Mouse (Mus musculus) adrenal gland, postnatal 0 days (tissue): ENCODE data around the gene Tbc1d13. TPM values are rescaled to one million over a fixed set of nuclear protein-coding genes. Genes with fewer than 3 reads are reported as not detected.

Source experiments
- polyA plus RNA-seq: library from polyadenylated mRNA; unstranded; fragments of >200 nt; fragmentation: Nextera tagmentation; extraction: Ambion mirVana; gene quantifications from 2 replicates; pipeline ENCODE4 v1.2.1, GENCODE M21; 2015

Gene Tbc1d13
- 3.1 and 7.6 TPM in 2 replicates for polyA plus RNA-seq

DNA sequence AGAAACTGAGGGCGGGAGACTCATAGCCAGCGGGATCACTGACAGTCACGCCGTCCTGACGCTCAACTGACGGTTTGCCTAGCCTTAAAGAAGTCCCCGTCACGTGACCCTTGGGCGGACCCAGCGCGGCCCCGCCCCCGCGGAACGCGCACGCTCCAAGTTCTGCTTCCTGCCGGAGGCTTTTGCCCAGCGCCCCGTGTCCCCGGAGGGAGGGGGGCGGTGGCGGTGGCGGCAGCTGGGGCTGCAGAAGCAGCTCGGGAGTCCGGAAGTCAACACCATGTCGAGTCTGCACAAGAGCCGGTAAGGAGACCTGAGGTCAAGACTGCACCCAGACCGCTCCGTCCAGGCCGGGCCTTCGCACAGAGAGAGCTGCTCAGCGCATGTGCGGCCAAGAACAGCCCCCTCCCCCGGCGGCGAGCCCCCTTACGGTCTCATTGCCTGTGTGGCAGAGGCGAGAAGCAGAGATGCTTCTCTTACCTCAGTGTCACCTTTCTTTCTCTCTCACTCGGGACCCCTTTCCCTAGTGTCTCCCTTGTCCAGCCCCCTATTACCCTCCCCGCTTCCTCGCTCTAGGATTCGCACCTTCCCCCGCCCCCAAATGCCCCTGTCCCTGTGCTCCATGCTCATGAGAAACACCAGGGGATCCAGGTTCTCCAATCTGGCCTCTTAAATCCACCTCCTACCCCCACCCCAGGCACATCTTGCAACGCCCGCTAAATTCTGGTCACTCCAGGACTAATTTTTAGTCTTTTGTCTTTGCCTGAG, at the start of gene Tbc1d13:
Gene Tbc1d13 (plus strand): TSS at position 134 of the 765 bp plus-strand sequence.

DNA sequence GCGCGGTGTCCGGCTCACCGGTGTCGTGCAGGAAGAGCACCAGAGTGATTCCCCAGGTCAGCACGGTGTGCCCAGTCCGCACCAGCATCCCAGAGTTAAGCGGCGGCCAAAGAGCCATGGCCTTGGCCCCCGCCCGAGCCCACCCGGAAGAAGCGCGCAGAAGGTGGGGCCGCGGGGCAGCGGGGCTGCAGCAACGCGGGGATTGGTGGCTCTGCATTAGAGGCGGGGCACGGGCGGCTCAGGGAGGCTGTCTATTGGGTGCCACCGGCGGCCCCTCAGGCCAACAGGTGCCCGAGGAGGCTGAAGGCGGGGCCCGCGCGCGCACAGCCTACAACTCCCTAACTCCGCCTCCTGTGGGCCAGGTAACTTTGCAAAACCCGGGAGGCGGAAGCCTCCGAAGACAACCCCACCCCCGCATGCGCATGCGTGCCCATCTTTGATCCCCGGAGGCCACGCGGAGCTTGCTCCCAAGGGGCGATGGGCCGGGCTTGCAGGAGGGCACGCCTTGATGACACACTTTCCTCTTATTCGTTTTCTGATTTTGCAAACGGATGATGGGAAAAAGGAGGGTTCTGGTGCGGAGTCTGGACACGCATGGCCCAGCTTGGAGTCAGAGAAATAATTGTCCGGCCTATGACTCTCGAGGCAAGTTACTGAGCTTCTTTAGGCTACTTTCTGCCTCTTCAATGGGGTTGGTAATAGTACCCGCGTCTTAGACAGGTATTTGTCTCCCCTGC, 39.9 kb upstream of the Tbc1d13 start, which contains the start of gene Zdhhc12:
Gene Zdhhc12 (minus strand): TSS at position 178 of the 737 bp plus-strand sequence.

GRCm38 (mm10) chr2:30124472-30125274, 8.9 kb upstream of the Tbc1d13 start, which contains the start of gene Zer1:
Zer1 (minus strand) TSS chr2:30124585.

DNA sequence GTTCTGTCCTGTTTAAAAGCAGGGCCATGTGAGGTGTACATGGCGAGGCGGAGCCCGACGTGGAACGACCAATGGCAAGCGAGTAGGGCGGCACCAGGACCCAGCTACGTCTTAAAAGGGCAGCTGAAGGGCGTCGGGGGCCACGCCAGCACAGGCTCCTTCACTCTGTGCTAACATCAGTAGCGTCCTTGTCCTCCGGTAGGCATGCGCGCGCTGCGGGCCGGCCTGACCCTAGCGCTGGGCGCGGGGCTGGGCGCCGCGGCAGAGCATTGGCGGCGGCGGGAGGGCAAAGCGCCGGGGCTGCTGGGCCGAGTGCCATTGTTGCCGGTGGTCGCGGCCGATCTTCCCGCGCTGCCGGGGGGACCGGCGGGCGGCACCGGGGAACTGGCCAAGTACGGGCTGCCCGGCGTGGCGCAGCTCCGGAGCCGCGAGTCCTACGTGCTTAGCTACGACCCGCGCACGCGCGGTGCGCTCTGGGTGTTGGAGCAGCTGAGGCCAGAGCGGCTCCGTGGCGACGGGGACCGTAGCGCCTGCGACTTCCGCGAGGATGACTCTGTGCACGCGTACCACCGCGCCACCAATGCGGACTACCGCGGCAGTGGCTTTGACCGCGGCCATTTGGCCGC, 37.9 kb downstream of the Tbc1d13 start, which contains the start of gene Endog:
Gene Endog (plus strand): TSS at position 123 of the 626 bp plus-strand sequence.

DNA sequence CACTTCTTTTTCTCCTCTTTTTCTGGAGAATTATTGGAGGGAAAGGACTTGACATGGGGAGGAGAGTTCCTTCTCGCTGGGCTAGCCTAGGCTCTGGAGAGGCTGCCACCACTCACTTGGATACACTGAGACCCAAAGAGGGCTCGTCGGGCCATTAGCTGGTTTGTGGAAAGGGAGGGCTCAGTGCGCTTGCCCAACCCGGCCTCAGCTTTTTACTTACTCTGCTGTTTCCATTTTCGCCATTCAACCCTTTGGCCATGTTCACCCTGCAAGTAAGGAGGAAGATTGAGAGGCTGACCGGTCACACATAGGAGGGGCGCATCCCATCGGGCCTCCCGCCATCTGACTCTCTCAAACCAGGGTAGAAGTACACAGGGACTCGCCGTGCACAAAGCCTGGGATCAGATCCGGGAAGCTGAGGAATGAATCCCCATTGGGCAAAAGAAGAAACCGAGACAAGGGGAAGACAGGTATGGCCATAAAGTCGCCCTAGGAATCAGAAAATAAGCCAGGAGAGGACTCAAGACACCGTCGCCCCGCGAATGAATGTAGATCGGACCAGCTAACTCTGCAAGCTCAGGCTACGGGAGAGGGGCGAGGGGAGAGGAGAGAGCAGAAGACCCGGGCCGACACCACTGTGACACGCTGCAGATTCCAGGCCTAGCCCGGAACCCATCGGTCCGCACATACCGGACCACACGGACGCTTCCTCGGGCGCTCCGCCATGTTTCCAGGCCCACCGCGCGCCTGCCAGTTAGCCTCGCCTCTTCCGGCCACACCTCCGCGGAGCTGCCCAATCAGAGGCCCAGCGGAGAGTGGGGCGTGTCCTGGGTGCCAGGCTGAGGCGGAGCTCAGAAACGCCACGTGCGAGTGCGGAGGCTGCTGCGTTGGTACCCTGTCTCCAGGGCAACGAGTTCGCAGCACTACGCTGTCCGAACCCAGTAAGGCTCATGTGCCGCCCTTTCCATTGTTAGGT, 44.4 kb downstream of the Tbc1d13 start, which contains the start of gene Spout1:
Gene Spout1 (minus strand): TSS at position 760 of the 976 bp plus-strand sequence.

Other genes starting within 250 kb of the Tbc1d13 start
- 22.2 and 35.4 TPM in 2 replicates for gene Odf2, start 244.5 kb upstream of the Tbc1d13 start, polyA plus RNA-seq
- gene Gle1, start 198.3 kb upstream of the Tbc1d13 start, polyA plus RNA-seq, result 26.8 and 35.8 TPM in 2 replicates
- gene Sptan1, start 168.2 kb upstream of the Tbc1d13 start, polyA plus RNA-seq, result 50.5 and 78.8 TPM in 2 replicates
- 27.3 and 30.6 TPM in 2 replicates for gene Wdr34, start 84.9 kb upstream of the Tbc1d13 start, polyA plus RNA-seq
- 172 and 260 TPM in 2 replicates for gene Set, start 76.4 kb upstream of the Tbc1d13 start, polyA plus RNA-seq
- 2.3 and 4.8 TPM in 2 replicates for gene Pkn3, start 56.1 kb upstream of the Tbc1d13 start, polyA plus RNA-seq
- gene Zdhhc12, start 40.1 kb upstream of the Tbc1d13 start, polyA plus RNA-seq, result 24.9 and 31.7 TPM in 2 replicates
- 5.2 and 6.6 TPM in 2 replicates for gene Zer1, start 9.2 kb upstream of the Tbc1d13 start, polyA plus RNA-seq
- 29.2 and 38.9 TPM in 2 replicates for gene Endog, start 37.7 kb downstream of the Tbc1d13 start, polyA plus RNA-seq
- gene Spout1, start 44.7 kb downstream of the Tbc1d13 start, polyA plus RNA-seq, result 25.1 and 32.0 TPM in 2 replicates
- gene Kyat1, start 72.1 kb downstream of the Tbc1d13 start, polyA plus RNA-seq, result 7.2 and 12.4 TPM in 2 replicates
- gene Lrrc8a, start 104.0 kb downstream of the Tbc1d13 start, polyA plus RNA-seq, result 31.8 and 34.7 TPM in 2 replicates
- 0.11 and 0.12 TPM in 2 replicates for gene Gm28035, start 106.8 kb downstream of the Tbc1d13 start, polyA plus RNA-seq
- gene Phyhd1, start 132.5 kb downstream of the Tbc1d13 start, polyA plus RNA-seq, result 7.4 and 9.5 TPM in 2 replicates
- gene Gm28038, start 147.3 kb downstream of the Tbc1d13 start, polyA plus RNA-seq, result not detected in 2 replicates
- 23.1 and 40.6 TPM in 2 replicates for gene Dolk, start 152.6 kb downstream of the Tbc1d13 start, polyA plus RNA-seq
- gene Nup188, start 152.7 kb downstream of the Tbc1d13 start, polyA plus RNA-seq, result 16.5 and 23.9 TPM in 2 replicates
- 64.0 and 93.0 TPM in 2 replicates for gene Sh3glb2, start 225.6 kb downstream of the Tbc1d13 start, polyA plus RNA-seq
- 8.7 and 17.0 TPM in 2 replicates for gene Miga2, start 230.5 kb downstream of the Tbc1d13 start, polyA plus RNA-seq